Mouse (Mus musculus): ENCODE data around the gene Alox12b.

DNA sequence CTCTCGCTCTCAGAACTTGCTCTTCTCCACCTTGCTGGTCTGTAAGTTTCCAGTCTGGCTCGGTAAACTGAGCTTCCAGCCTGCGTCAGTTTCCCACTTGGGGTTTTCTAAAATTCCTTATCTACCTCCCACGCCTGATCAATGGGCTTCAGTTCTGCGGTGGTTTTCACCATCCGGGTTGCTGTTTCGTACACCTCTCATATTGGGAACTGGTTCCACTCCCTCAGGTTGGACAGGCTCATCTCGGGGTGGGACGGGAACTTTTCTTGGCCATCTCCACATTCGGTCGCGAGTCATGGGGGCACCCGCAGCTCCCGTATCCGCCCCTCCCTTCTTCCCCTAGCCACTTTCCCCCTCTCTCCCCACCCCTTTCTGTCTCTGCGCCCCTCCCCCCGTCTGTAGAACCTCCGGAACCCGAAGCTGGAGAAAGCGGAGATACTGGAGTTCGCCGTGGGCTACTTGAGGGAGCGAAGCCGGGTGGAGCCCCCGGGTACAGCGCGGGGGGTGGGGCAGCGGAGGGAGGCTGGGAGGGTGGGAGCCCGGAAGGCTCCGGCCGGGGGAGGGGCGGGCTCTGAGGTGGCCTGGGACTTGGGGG lies 35.0 kb upstream of the Alox12b start:
- TF ChIP-seq HCFC1 (IDR thresholded peaks at IDR 0.05; ENCODE audit: borderline replicate concordance, insufficient read depth, low read length) (no peak), CHD2 (IDR thresholded peaks at IDR 0.05; ENCODE audit: low read depth, low read length) (no peak), ZC3H11A (IDR thresholded peaks at IDR 0.05; ENCODE audit: borderline replicate concordance, low read depth, low read length) (no peak)
